Mouse (Mus musculus) hindbrain, embryonic 16.5 days (tissue): ENCODE results near the gene Sar1b. TPM values are rescaled to one million over a fixed set of nuclear protein-coding genes. Genes with fewer than 3 reads are reported as not detected.
"Not testable (repeated sequence)": the region's sequence is repeated elsewhere in the genome, so short reads cannot be mapped to it uniquely, and the experiment has no call there.

Experiments
- ATAC-seq: fragments of 200-750 bp; cut with Nextera tagmentation; 2 replicates; pipeline ENCODE4 v1.8.0; 2017; ENCODE audit warnings: moderate TSS enrichment, moderate library complexity
- H3K27ac ChIP-seq: fragments of 300-500 bp; sonication (generic); 2 replicates; pipeline ENCODE4 v1.5.1; 2014; ENCODE audit warnings: low read depth, mild to moderate bottlenecking, control low read depth, low read length, moderate library complexity
- H3K27me3 ChIP-seq: fragments of 300-500 bp; sonication (generic); replicated peaks from 2 replicates; pipeline ENCODE4 v1.6.1; 2014; ENCODE audit warnings: low read length; ENCODE audit not compliant: control insufficient read depth, insufficient read depth
- H3K36me3 ChIP-seq: fragments of 300-500 bp; sonication (generic); 2 replicates; pipeline ENCODE4 v1.6.1; 2014; ENCODE audit warnings: mild to moderate bottlenecking, low read length, moderate library complexity, mixed read lengths; ENCODE audit not compliant: control insufficient read depth, insufficient read depth
- H3K4me1 ChIP-seq: fragments of 300-500 bp; sonication (generic); 2 replicates; pipeline ENCODE4 v1.6.1; 2014; ENCODE audit warnings: low read depth, low read length; ENCODE audit not compliant: control insufficient read depth, insufficient read depth
- H3K4me2 ChIP-seq: fragments of 300-500 bp; sonication (generic); 2 replicates; pipeline ENCODE4 v1.6.1; 2014; ENCODE audit warnings: mild to moderate bottlenecking, low read length, control low read depth, moderate library complexity
- H3K4me3 ChIP-seq: fragments of 300-500 bp; sonication (generic); 2 replicates; pipeline ENCODE4 v1.5.1; 2014; ENCODE audit warnings: mild to moderate bottlenecking, low read length, control low read depth, moderate library complexity
- H3K9ac ChIP-seq: fragments of 300-500 bp; sonication (generic); 2 replicates; pipeline ENCODE4 v1.6.1; 2014; ENCODE audit warnings: low read depth, mild to moderate bottlenecking, control low read depth, low read length, moderate library complexity
- H3K9me3 ChIP-seq: fragments of 300-500 bp; sonication (generic); 2 replicates; pipeline ENCODE4 v1.6.1; 2014; ENCODE audit warnings: mild to moderate bottlenecking, low read length, moderate library complexity; ENCODE audit not compliant: control insufficient read depth
- WGBS: fragments of 180-500 bp; shearing (Covaris S2); extraction: QIAGEN DNeasy Blood & Tissue Kit; methylation state at CpG from one replicate; pipeline ENCODE4 v1.1.7; 2014; 5-methylcytosine and 5-hydroxymethylcytosine counted together
- polyA plus RNA-seq: library from polyadenylated mRNA; unstranded; fragments of >200 nt; fragmentation: Nextera tagmentation; extraction: Ambion mirVana; gene quantifications from 2 replicates; pipeline ENCODE4 v1.2.1, GENCODE M21; 2015

The Sar1b gene
- 207 and 222 TPM in 2 replicates for polyA plus RNA-seq

DNA sequence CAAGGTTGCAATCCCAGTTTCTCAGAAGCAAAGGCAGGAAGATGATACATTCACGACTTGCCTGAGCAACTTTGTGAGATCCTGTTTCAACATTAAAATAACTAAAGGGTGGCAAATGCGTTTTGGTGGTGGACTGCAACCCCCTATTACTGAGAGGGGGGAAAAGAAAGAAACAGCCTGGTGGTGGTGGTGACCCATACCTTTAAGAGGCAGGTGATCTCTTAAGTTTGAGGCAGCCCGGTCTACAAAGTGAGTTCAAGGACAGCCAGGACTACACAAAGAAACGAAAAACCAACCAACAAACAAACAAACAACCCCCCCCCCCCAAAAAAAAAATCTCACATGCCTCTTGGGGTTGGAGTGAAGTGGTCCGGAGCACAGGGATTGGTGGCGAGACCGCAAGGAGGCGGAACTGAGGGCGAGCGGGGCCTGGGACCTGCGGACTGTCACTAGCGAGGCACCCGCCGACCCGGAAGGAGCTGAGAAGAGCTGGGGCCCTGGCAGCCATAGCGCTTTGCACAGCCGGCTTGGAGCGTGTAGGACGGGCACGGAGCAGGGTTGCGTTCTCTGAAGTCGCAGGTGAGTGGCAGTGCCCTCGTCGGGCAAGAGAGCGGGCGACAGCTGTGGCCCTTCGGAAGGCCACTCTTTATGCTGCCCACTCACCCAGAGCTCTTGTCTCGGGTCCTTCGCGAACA lies at the start of gene Sar1b, which contains the start of gene Sec24a:
Gene Sar1b, plus strand, starts transcription at position 475 of the 695 bp plus-strand sequence.
Gene Sec24a, minus strand, starts transcription at position 422 of the 695 bp plus-strand sequence.
- H3K4me1 ChIP-seq, result peaks cover 16% of the 10 kb centered on the region
- H3K4me2 ChIP-seq, result peak within 1 kb of the TSS; percentile 94
- ATAC-seq, result peak; percentile 97
- peak within 1 kb of the TSS; percentile 93 for H3K4me3 ChIP-seq
- peak within 1 kb of the TSS; percentile 64; the same call in 1 of the 2 replicates for H3K27ac ChIP-seq
- no peaks in the 10 kb centered on the region for H3K36me3 ChIP-seq
- H3K9me3 ChIP-seq, result no peaks in the 10 kb centered on the region
- H3K27me3 ChIP-seq, result peaks cover 3% of the 10 kb centered on the region; the same call in 1 of the 2 replicates
- under 1% methylated on average over 29 of the region's 30 CpGs for WGBS
- peak within 1 kb of the TSS; percentile 93 for H3K9ac ChIP-seq

- Histone ChIP-seq H3K9me3 (no peaks in the 10 kb centered on the region), H3K4me3 (no peak overlapping the region), H3K27ac (no peak overlapping the region), H3K4me1 (no peaks in the 10 kb centered on the region), H3K4me2 (no peak overlapping the region), H3K27me3 (no peaks in the 10 kb centered on the region), H3K9ac (no peak overlapping the region), H3K36me3 (peaks cover 25% of the 10 kb centered on the region)
- ATAC-seq, result no peak
- WGBS, result 94% methylated on average over 11 of the region's 11 CpGs
Observed at GRCm38 (mm10) chr11:51721066-51721465, 42.4 kb upstream of the Sar1b start.

DNA sequence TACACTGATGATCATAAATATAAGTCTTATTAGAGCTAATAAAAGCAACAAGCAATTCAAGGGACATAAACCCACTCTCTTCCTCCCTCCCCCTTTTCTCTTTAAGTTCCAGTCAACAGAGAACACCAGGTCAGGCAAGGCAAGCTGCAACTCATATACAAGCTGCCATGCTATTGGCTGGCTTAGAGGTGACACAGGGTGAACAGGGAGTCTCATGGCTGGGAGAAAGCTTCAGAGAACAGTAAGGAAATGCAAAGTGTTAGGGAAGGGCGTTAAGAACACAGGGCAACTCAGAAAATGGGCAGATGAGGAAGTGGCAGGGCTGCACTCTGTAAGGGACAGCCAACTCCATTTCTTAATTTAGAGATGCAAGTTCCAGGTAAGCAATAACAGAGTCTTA lies 30.6 kb upstream of the Sar1b start:
- H3K36me3 ChIP-seq, result peaks cover 19% of the 10 kb centered on the region
- H3K9ac ChIP-seq, result no peak overlapping the region
- H3K4me3 ChIP-seq, result no peak overlapping the region
- H3K4me1 ChIP-seq, result no peaks in the 10 kb centered on the region
- no peak overlapping the region for H3K4me2 ChIP-seq
- ATAC-seq, result no peak
- H3K9me3 ChIP-seq, result no peaks in the 10 kb centered on the region
- H3K27me3 ChIP-seq, result no peaks in the 10 kb centered on the region
- 74% methylated on average over 1 of the region's 1 CpGs for WGBS
- no peak overlapping the region for H3K27ac ChIP-seq

DNA sequence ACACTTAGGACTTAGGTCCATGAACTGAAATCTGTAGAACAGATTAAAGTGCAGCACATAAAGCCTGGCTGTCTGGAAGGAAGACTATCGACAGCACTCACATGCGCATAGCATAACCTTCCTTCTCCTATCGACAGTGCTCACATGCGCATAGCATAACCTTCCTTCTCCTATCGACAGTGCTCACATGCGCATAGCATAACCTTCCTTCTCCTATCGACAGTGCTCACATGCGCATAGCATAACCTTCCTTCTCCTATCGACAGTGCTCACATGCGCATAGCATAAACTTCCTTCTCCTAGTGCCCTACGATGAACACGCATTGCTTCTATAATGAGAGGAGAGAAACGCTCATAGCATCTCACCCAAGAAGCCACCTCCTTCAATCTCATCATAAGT lies 29.3 kb upstream of the Sar1b start:
- H3K4me2 ChIP-seq, ATAC-seq, H3K27me3 ChIP-seq, H3K4me3 ChIP-seq, H3K9ac ChIP-seq, H3K9me3 ChIP-seq, H3K4me1 ChIP-seq, H3K27ac ChIP-seq: not testable (repeated sequence)
- WGBS, result 95% methylated on average over 11 of the region's 13 CpGs
- H3K36me3 ChIP-seq, result peaks cover 16% of the 10 kb centered on the region

GRCm38 (mm10) chr11:51738651-51739403 lies 24.7 kb upstream of the Sar1b start:
- no peaks in the 10 kb centered on the region for H3K27me3 ChIP-seq
- H3K4me3 ChIP-seq, result no peak overlapping the region
- H3K27ac ChIP-seq, result no peak overlapping the region
- no peak overlapping the region for H3K9ac ChIP-seq
- no peaks in the 10 kb centered on the region for H3K4me1 ChIP-seq
- ATAC-seq, result no peak
- no peak overlapping the region for H3K4me2 ChIP-seq
- WGBS, result 92% methylated on average over 3 of the region's 3 CpGs
- peaks cover 29% of the 10 kb centered on the region for H3K36me3 ChIP-seq
- no peaks in the 10 kb centered on the region for H3K9me3 ChIP-seq

GRCm38 (mm10) chr11:51740701-51741100 lies 22.8 kb upstream of the Sar1b start:
- H3K4me1 ChIP-seq, result no peaks in the 10 kb centered on the region
- H3K9ac ChIP-seq, result no peak overlapping the region
- no peak overlapping the region for H3K27ac ChIP-seq
- no peaks in the 10 kb centered on the region for H3K9me3 ChIP-seq
- ATAC-seq, result no peak
- no peaks in the 10 kb centered on the region for H3K27me3 ChIP-seq
- 95% methylated on average over 3 of the region's 3 CpGs for WGBS
- no peak overlapping the region for H3K4me2 ChIP-seq
- peaks cover 30% of the 10 kb centered on the region for H3K36me3 ChIP-seq
- no peak overlapping the region for H3K4me3 ChIP-seq

DNA sequence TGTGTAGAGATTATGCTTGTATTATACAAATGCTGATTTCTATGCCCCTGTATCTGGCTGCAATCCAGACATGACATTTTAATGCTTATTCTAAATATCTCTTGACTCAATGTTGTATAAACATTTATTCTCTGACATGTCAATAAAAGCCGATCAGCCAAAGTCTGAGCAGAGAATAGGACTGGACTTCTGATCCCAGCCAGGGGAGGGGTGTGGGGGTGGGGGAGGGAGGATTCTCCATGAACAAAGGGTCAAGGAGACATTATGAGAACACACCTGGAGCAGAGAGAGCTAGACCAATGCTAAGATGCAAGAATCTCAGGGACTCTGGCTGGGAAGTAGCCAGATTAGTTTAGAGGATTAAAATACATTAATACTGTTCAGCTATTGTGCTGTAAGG lies 17.4 kb upstream of the Sar1b start:
- H3K4me3 ChIP-seq, result no peak overlapping the region
- no peak overlapping the region for H3K9ac ChIP-seq
- H3K36me3 ChIP-seq, result peaks cover 23% of the 10 kb centered on the region
- no peak for ATAC-seq
- no peak overlapping the region for H3K27ac ChIP-seq
- H3K27me3 ChIP-seq, result no peaks in the 10 kb centered on the region
- no peaks in the 10 kb centered on the region for H3K4me1 ChIP-seq
- H3K9me3 ChIP-seq, result no peaks in the 10 kb centered on the region
- no peak overlapping the region for H3K4me2 ChIP-seq
- 77% methylated on average over 1 of the region's 1 CpGs for WGBS

DNA sequence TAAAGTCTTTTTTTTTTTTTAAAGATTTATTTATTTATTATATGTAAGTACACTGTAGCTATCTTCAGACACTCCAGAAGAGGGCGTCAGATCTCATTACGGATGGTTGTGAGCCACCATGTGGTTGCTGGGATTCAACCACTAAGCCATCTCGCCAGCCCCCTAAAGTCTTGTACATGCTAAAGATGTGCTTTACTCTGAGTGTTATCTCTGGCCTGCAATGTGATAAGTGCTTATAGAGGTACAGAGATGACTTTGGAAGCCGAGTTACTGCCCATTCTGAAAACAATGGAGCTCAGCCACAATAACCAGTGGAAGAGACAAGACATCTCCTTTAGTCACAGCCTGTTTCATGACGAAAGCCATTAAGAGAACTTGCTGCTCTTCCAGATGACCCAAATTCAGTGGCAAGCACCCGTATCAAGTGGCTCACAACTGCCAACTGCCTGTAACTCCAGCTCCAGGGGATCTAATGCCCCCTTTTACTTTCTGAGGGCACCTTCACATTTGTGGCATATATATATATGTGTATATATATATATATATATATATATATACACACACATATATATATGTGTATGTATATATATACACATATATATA lies 11.8 kb upstream of the Sar1b start:
- WGBS, result 78% methylated on average over 6 of the region's 6 CpGs
- not testable (repeated sequence) for ATAC-seq

More for the DNA sequence above, 11.8 kb upstream of the Sar1b start:
- H3K4me3 ChIP-seq, H3K9me3 ChIP-seq, H3K4me2 ChIP-seq, H3K9ac ChIP-seq, H3K27ac ChIP-seq, H3K27me3 ChIP-seq, H3K36me3 ChIP-seq: not testable (repeated sequence)
- peaks cover 20% of the 10 kb centered on the region for H3K4me1 ChIP-seq
